Mouse (Mus musculus) T-helper 2 cell (primary cell): Measurements from ENCODE around the gene Pdzd4.

ENCODE experiments used
- in situ Hi-C: fragments of 300-600 bp; cut with MboI, MseI; formaldehyde crosslinking; loops from one replicate; pipeline ENCODE4 v1.15.1; 2025; ENCODE audit warnings: high pct_unique_total_duplicates

Gene Pdzd4

DNA sequence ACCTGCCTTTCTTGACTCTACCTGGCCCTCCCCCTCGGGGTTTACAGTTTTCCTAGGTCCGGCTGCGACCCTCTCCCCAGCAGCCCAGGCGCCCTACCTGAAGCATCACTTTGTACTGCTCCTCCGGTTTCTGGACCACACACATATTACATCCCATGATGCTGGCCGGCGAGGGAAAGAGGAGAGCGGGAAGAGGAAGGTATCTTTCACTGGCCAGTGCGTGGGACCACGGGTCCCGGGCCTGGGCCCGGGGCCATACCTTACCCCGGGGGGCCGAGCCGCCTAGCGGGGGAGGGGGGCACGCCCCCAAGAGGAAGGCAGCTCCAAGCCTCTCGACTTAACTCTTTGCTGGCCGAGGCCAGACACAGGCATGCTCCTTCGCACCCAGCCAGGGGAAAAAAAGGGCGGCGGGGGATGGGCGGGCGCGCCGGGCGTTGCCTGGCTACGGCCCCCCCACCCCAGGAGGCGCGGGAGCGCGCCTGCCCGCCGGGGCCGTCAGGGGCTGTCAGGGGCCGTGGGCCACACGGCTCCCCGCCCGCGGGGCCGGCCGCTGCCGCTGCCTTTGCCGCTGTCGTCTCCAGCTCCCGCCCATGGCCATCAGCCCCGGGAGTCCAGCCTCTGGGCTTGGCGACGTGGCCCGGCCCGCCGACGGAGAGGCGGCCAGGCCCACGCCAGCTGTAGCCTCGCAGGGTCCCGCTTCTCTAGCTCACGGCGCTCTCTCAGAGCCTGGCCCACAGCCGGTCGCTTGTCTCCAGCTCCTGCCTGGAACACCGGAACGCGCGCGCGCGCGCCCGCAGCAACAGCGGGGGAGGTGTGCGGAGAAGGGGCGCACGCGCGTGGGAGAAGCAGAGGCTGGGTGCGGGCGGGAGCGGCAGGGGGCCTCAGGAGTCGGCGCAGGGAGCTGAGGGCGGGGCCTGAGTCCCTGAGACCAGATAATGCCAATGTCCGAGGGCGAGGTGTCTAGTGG is at the start of gene Pdzd4:
Gene Pdzd4, minus strand, starts transcription at position 785 of the 967 bp plus-strand sequence.
- in situ Hi-C loops: no loop called here

- in situ Hi-C loops: no loop called here
Measured at GRCm38 (mm10) chrX:73871956-73872355, 47.2 kb upstream of the Pdzd4 start.

DNA sequence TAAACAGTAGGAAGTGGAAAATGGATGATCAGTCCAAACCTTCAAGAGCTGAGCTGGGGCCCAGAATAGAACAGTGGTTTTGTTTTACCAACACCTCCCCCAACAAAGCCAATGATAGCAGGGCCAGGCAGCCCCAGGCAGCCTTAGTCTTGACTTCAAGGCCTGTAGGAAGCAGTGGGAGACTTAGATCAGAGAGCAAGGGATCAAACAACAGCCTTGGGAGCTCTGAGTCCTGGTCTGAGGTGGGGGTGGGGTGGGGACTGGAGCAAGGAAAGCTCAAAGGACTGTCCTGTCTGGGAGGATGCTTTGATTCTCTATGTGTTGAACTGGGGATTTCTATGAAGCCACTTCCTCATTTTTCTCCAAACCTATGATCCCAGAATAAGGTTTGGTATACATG is 46.7 kb upstream of the Pdzd4 start:
- in situ Hi-C loops: no loop called here

- in situ Hi-C loops: no loop called here
Measured at GRCm38 (mm10) chrX:73869334-73869733, 44.6 kb upstream of the Pdzd4 start.

DNA sequence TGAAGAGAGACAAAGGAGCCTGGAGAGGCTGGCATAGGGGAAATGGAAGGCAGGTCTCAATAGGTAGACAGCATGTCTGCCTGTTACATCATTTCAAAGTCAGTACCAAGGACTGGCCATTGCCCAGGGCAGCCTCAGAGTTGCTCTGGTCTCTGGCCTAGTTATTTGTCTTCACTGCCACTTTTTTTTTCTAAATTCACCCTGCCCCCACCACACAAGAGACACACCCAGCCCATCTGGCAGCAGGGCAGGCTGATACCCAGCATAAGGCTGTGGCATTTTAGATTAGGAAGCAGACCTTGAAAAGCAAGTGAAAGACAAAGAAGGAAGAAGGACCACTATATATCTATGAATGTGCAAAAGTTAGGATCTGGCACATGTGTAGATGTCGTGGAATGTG is 43.1 kb upstream of the Pdzd4 start:
- in situ Hi-C loops: no loop called here

- in situ Hi-C loops: no loop called here
Measured at GRCm38 (mm10) chrX:73867256-73867655, 42.5 kb upstream of the Pdzd4 start.

DNA sequence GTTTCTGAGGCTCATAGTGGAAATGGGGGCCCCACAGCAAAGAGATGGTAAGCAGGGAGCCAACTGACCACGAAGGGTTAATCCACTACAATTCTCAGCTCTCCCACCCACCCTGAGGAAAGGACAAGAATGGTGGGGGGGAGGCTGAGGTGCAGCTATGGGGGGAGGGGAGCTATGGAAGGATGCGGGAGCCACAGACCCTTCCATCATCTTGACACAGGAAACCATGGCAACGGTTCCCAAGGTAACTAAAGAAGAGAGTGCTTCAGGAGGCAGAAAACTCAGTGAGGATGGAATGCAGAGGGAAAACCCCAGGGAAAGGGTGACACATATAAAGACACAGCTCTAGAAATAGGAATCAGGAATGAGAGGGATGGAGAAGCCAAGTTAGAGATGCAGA is 39.9 kb upstream of the Pdzd4 start:
- in situ Hi-C loops: no loop called here

DNA sequence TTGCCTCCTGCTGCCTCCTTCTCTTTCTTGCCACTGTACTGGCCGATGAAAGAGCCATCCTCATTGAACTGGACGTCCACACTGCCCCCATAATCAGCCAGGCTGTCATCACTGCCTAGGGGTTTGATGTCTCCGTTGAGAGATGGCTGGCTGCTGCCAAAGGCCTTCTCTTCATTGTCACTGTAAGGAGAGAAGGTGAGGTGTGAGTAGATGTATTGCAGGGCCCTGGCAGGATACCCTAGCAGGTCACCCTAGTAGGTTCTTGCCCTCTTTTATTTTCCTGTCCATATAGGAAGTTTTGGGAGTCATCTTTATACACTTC is 30.3 kb upstream of the Pdzd4 start:
- in situ Hi-C loops: no loop called here

DNA sequence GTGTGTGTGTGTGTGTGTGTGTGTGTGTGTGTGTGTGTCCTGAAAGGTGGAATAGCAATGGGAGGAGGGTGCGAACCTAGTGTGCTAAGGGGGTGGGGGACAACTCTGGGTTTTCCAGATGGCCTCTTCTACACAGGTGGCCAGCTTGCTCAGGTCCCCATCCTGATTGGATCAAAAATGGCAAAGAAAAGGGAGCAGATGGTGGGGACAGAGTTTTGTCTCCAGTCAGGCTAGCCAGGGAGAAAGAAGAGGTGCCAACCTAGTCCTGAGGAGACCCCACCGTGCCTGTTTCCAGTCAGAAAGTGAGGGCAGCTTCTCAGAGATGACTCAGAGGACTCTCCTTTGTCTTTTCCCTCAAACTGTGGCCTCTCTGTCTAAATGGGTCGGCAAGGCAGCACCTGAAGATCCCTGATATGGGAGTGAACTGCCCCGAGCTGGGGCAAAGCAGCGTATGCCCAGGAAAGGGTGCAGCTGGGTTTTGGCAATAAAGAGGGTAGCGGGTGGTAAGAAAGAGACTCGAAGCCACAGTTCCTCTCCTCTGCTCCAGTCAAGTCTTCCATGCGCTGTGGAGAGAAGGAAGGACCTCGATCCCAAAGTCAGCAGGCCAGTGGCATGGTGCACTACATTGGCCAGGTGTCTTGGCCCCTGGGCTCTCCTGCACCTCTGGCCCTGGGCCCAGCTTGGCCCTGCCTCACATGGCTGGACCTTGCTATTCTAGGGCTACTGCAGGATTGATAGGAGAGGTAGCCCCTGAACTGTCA is 29.7 kb upstream of the Pdzd4 start:
- in situ Hi-C loops: no loop called here

DNA sequence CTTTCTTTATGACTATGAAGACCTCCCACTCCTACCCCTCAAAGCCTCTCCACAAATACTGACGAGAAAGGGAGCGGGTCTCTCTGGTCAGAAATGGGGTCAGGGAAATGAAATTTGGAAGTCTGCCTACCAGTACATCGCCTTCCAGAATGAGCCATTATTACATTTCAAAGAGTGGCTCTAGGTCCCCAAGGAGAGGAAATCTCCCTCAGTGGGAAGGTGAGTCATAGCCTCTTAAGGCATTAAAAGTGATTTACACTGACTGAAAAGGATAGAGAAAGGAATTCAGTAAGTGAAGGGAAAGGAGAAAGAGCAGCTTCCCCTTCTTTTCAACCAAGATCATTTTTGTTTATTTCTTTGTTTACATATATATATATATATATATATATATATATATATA is 11.9 kb upstream of the Pdzd4 start:
- in situ Hi-C loops: no loop called here

DNA sequence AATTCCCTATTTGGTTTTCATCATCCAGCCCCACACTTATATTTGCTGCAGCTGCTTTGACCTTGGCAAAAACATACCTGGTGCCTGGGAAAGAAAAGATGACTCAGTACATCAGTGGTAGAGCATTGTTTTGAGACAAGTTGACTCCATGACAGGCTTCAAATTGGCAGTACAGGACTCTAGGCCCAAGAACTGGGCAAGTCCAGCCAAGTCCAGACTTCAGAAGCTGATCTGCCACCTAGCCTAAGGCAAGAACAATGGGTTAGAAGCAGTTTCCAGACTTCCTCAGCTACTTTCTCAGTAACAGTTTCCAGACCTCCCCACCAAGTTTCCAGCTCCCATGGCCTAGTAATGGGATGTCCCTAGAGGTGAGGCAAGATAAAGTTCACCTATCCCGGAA is 11.0 kb upstream of the Pdzd4 start:
- in situ Hi-C loops: no loop called here

- in situ Hi-C loops: no loop called here
Measured at GRCm38 (mm10) chrX:73823747-73824146, 1.0 kb downstream of the Pdzd4 start.

- in situ Hi-C loops: no loop called here
Measured at GRCm38 (mm10) chrX:73816596-73817314, 8.0 kb downstream of the Pdzd4 start.

DNA sequence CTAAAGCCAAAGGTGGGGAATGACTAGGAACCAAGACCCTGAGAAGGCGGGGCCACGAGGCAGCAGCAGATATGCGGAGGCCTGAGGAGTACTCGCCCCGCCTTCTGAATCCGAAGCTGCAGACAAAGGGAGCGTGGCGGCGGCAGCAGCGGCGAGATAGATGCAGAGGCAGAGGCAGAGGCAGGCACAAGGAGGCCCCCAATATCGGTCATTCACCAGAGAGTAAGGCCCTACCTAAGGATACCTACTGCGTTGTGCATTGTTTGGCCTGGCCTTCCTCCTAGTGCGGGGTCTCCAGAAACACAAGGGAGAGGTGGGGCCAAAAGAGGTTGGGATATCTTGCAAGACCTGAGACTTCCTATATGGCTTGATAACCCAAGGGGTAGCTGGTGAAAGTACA is 9.7 kb downstream of the Pdzd4 start:
- in situ Hi-C loops: no loop called here

- in situ Hi-C loops: no loop called here
Measured at GRCm38 (mm10) chrX:73805814-73806213, 19.0 kb downstream of the Pdzd4 start.

- in situ Hi-C loops: no loop called here
Measured at GRCm38 (mm10) chrX:73798502-73798901, 26.3 kb downstream of the Pdzd4 start.

GRCm38 (mm10) chrX:73797511-73797910 is 27.3 kb downstream of the Pdzd4 start:
- in situ Hi-C loops: no loop called here

DNA sequence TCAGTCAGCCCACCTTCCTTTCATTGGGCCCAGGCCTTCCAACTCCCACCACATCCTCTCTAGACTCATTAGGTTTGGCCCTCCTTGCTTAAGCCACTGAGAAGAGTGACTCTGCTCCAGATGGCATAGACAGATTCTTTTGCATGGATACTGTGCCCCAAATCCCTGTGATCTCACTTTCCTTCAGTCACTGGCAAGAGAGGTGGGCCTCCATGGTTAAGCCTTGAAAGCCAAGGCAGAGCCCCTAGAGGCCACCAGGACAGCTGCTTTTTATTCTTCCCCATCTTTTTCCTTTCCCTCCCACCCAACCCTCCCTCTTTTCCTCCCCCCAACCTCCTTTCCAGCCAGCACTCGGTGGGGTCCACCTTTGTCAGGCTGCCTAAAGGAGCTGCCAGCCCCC is 31.3 kb downstream of the Pdzd4 start:
- in situ Hi-C loops: loop anchor here (5.0 kb wide), 1 partner anchor 154 kb away; no protein-coding TSS in a partner anchor

GRCm38 (mm10) chrX:73793039-73793438 is 31.7 kb downstream of the Pdzd4 start:
- in situ Hi-C loops: loop anchor here (5.0 kb wide), 1 partner anchor 154 kb away; no protein-coding TSS in a partner anchor

DNA sequence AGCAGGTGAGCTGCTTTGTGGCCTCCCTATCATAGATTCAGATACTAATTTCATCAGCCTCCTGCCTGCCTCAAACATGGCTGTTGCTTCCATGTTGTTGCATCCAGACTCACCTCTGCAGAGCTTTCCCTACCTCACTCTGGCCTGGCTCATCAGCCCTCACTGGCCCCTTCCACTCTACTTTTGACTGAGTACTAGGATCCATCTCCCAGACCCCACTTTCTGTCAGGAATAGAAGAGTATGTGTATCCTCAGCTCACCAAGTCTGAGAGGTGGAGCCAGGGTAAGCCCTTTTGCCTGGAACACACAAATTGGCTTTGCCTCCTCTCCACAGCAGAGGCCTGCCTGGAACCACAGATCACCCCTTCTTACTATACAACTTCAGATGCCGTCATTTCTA is 36.3 kb downstream of the Pdzd4 start:
- in situ Hi-C loops: no loop called here

- in situ Hi-C loops: no loop called here
Measured at GRCm38 (mm10) chrX:73787225-73787558, 37.6 kb downstream of the Pdzd4 start.
